Mouse (Mus musculus): ENCODE measurements around the gene Rnf103.

- TF ChIP-seq POLR2A (IDR thresholded peaks at IDR 0.05; ENCODE audit: low read depth, low read length), result no peak
- no peak for TF ChIP-seq CTCF (IDR thresholded peaks at IDR 0.05; ENCODE audit: borderline replicate concordance, insufficient read depth, low read length)
Observed at GRCm38 (mm10) chr6:71527826-71528225, 34.1 kb downstream of the Rnf103 start.
